Comparison of ENCODE assay signal across 16 mouse cellular contexts in genomic region chrX:111404816-111405215, GRCm38 (mm10).
A peak's percentile ranks its signal among the peaks of the same experiment; 100 is the strongest.
DNase-seq lines count a peak whose midpoint lies in the region; TF ChIP-seq lines count a peak whose summit lies in the region.
"Had no signal": no experiment of that assay in that cellular context is flagged by ENCODE, and none has a peak within 500 bp of the region (broad histone marks: within the 10 kb centered on the region; RNA-seq: fewer than 3 reads in every experiment).

No protein-coding gene starts in this region.

- no peak overlapping the region for H3K9ac ChIP-seq in MEL (ENCODE audit: control insufficient read depth, low read depth, low read length, poor library complexity, severe bottlenecking)

- no peaks in the 10 kb centered on the region for H3K4me1 ChIP-seq in MEL (ENCODE audit: control insufficient read depth in 1 of 2, insufficient read depth in 2 of 2, low read length in 2 of 2)

- H3K27ac ChIP-seq in MEL (ENCODE audit: control insufficient read depth, low read depth, low read length): no peak overlapping the region

- peak; percentile 49 to 66; a peak in 3 of 4 replicates for TF ChIP-seq EP300 in MEL (IDR thresholded peaks at IDR 0.05; ENCODE audit: low read depth in 1 of 2, low read length in 2 of 2)

- no peak overlapping the region for H3K4me3 ChIP-seq in MEL (ENCODE audit: control insufficient read depth in 1 of 2, insufficient read depth in 1 of 2, low read depth in 2 of 2, low read length in 2 of 2)

- no peaks in the 10 kb centered on the region for H3K27me3 ChIP-seq in MEL (ENCODE audit: control insufficient read depth in 1 of 2, insufficient read depth in 2 of 2, low read length in 2 of 2)
- H3K27me3 ChIP-seq: CH12.LX had no signal

- no peak for TF ChIP-seq CTCF in MEL (IDR thresholded peaks at IDR 0.05 in 2 of 3, conservative IDR thresholded peaks at IDR 0.05 in 1 of 3; ENCODE audit: control insufficient read depth in 1 of 3, insufficient read depth in 1 of 3, low read depth in 2 of 3, low read length in 3 of 3, poor library complexity in 1 of 3, severe bottlenecking in 1 of 3)

- TF ChIP-seq POLR2A in MEL (IDR thresholded peaks at IDR 0.05; ENCODE audit: control insufficient read depth in 1 of 2, insufficient read depth in 1 of 2, low read depth in 1 of 2, low read length in 2 of 2, poor library complexity in 1 of 2): no peak

- peak; percentile 24 for DNase-seq in MEL (ENCODE audit: low read depth, low spot score)
- DNase-seq in thymus, postnatal 36 days: no peak
- DNase-seq: adrenal gland, adult 2 months; adrenal gland, adult 8-10 months; adrenal gland, postnatal 10 days; adrenal gland, postnatal 14 days; adrenal gland, postnatal 25 days; adrenal gland, postnatal 36 days; B cell, adult 2 months; cerebellum, adult 11 months; cerebellum, adult 11-12 months; cerebellum, adult 18-20 months; cerebellum, adult 2 months; cerebellum, adult 8-10 months had no signal

- no peaks in the 10 kb centered on the region for H3K9me3 ChIP-seq in MEL (replicated peaks; ENCODE audit: insufficient read depth, low read length)
- H3K9me3 ChIP-seq: G1E had no signal

- no peak for TF ChIP-seq RAD21 in MEL (IDR thresholded peaks at IDR 0.05; ENCODE audit: low read depth, low read length)

- H3K36me3 ChIP-seq in MEL (ENCODE audit: control insufficient read depth in 1 of 2, insufficient read depth in 2 of 2, low read length in 2 of 2): peaks cover 0 to 2% of the 10 kb centered on the region in 2 experiments; a peak in 2 of 4 replicates
- H3K36me3 ChIP-seq: G1E had no signal

- no peaks in the 10 kb centered on the region for H3K79me2 ChIP-seq in MEL (ENCODE audit: control insufficient read depth, insufficient read depth, low read length, poor library complexity)

TF ChIP-seq in MEL, 35 proteins besides CTCF, POLR2A, EP300 and RAD21:
- peak; percentile 75 for TF ChIP-seq RCOR1 (IDR thresholded peaks at IDR 0.05; ENCODE audit: low read depth, low read length)
- 0 out of 2 replicates have a peak, but pooled peaks have one; percentile 21 for TF ChIP-seq TCF12 (IDR thresholded peaks at IDR 0.05; ENCODE audit: low read depth, low read length)
- TF ChIP-seq ETS1 (IDR thresholded peaks at IDR 0.05; ENCODE audit: low read depth, low read length): no peak
- TF ChIP-seq MAFK (IDR thresholded peaks at IDR 0.05; ENCODE audit: borderline replicate concordance, low read depth, low read length): no peak
- TF ChIP-seq ZKSCAN1 (IDR thresholded peaks at IDR 0.05; ENCODE audit: low read depth, low read length): peak; percentile 73
- no peak for TF ChIP-seq MAX (IDR thresholded peaks at IDR 0.05; ENCODE audit: low read length)
- TF ChIP-seq GATA1 (IDR thresholded peaks at IDR 0.05; ENCODE audit: low read depth, low read length): peak; percentile 64
- no peak for TF ChIP-seq UBTF (IDR thresholded peaks at IDR 0.05; ENCODE audit: borderline replicate concordance, insufficient read depth, low read depth, low read length)
TF ChIP-seq in MEL: peak in this region for 4.
